Mouse (Mus musculus) bone marrow macrophage, adult 2 months (primary cell): ENCODE data around the gene Nmi.

Experiments used
- CTCF ChIP-seq: IDR thresholded peaks from 2 replicates; pipeline ENCODE4 v1.5.1; 2012; ENCODE audit warnings: low read depth, mild to moderate bottlenecking, low read length, moderate library complexity
- POLR2A ChIP-seq: IDR thresholded peaks from 2 replicates; pipeline ENCODE4 v1.6.1; 2012; ENCODE audit warnings: mild to moderate bottlenecking, low read depth, low read length, borderline replicate concordance

DNA sequence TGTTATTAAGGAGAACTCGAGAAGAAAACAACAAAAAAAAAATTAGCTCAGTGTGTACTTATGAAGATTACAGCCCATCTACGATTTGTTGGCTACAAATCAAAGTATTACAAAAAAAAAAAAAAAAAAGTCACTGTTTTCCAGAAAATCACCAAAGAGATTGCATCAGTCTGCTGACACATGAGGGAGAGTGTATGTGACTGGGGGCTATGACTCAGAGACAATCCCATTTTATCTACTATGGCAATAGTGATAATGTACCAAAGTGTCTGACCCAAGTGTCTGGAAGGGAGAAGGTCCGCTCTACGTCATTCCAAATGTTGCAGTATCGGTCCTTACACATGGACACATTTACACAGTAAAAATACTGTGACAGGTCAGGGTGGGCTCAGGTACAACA, 13.4 kb upstream of the Nmi start:
- no peak for TF ChIP-seq POLR2A
- TF ChIP-seq CTCF = no peak
